Mouse (Mus musculus) retina, postnatal 7 days (tissue): ENCODE measurements around the gene Kng1.
"Not testable (repeated sequence)": the region's sequence is repeated elsewhere in the genome, so short reads cannot be mapped to it uniquely, and the experiment has no call there.

ENCODE experiments used
- DNase-seq: peaks from one replicate; pipeline ENCODE4 v3.0.0-alpha.2; 2012; ENCODE audit warnings: low read depth, low spot score

The Kng1 gene

DNA sequence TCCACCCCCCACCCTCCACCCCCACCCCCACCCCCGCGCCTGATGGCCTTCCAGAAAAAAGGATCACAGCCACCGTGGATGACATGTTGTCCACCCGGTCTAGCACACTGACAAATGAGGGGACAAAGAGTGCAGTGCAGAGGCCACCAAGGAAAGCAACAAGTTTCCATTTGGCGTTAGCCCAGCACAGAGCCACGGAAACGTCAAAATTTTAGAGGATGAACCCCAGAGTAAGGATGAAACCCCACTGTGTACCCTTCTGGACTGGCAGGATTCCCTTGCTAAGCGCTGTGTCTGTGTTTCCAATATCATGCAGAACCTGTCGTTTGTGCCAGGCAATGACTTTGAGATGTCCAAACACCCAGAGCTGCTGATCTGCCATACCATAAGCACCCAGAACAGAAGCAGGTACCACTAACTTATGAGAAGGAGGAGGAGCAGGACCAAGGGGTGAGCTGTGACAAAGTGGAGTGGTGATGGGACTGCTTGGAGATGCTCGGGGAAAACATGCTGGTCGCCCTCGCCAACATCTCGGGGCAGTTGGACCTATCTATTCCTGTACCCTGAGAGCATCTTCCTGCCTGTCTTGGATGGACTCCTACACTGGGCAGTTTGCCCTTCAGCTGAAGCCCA is 35.8 kb downstream of the Kng1 start:
- DNase-seq = no peak

GRCm38 (mm10) chr16:23094136-23094535 is 36.5 kb downstream of the Kng1 start:
- DNase-seq = no peak

DNA sequence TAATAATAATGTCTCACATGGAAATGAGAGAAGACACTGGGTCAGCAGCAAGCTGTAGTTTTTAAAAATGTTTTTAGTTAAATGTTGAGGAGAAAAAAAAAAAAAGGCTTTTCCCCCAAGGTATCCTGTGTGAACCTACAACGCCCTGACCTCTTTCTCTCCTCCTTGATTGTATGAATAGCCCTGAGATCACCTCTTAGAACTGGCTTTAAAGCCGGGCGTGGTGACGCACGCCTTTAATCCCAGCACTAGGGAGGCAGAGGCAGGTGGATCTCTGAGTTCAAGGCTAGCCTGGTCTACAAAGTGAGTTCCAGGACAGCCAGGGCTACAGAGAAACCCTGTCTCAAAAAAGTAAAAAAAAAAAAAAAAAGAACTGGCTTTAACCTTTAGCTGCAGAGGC is 37.9 kb downstream of the Kng1 start:
- DNase-seq = not testable (repeated sequence)

DNA sequence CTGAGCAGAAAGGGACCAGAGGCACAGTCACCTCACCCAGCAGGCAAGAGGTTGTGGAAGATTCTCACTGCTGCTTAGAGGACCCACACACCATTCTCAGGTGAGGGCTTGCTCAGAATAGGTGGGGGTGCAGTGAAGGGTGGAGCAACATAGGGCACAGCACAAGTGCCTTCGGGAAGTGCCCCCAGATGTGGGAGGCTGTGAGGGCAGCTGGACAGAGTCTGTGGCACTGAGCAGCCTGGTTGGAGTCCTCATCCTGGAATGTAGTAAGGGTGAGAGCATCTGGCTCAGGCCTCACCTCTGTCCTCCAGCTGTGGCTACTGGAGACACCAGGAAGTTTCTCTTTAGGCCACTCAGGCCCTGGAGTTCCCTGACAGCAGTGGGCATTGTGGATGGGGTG is 39.2 kb downstream of the Kng1 start:
- DNase-seq = not testable (repeated sequence)

DNA sequence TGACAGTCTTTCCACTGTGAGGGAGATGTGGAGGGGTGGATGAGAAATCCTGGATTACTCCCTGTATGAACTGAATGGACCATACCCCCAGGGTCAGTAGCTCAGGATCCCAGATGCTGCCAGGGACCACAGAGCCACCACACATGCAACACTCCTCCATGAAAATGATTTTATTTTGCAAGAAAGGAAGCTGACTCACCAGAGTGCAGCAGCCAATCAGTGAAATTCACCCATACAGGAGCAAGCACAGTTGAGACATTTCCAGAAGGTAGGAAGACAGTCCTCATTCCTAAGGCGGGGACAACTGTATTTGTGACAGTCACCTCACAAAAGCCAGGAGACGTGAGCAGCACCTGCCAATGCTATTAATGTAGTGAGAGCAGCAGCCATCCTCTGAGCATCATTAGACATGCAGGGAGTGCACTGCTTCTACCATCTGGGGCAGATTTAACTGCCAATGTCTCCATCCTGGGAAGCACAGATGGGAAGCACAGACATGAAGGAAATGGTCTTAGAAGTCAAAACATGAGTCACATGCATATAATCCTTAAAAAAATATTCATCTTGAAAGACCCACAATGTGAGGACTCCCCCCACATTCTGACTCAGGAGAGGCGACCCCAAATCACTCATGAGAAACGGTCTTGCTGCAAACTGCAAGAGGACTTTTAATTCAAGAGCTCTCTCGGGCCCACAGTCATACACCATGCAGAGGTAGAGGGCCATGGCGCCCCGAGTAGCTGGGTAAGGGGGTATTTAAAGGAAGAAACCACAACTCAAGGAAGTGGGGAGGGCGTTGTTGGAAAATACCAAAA is 39.8 kb downstream of the Kng1 start:
- DNase-seq = not testable (repeated sequence)

DNA sequence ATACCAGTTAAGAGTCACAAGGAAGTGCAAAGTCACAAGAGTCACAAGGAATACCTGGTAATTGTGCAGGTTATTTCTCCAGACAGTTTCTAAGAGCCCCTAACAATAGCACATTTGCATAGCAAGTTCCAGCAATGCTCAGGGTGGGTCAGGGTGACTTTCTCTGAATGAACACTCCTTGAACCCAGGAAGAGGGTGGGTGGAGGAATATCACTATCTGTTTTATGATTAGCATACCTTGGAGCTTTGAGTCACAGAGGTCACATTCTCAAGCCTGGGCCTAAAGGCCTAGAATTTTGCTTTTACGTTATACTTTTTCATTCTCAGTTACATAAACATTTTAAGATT is 40.4 kb downstream of the Kng1 start:
- DNase-seq = not testable (repeated sequence)

DNA sequence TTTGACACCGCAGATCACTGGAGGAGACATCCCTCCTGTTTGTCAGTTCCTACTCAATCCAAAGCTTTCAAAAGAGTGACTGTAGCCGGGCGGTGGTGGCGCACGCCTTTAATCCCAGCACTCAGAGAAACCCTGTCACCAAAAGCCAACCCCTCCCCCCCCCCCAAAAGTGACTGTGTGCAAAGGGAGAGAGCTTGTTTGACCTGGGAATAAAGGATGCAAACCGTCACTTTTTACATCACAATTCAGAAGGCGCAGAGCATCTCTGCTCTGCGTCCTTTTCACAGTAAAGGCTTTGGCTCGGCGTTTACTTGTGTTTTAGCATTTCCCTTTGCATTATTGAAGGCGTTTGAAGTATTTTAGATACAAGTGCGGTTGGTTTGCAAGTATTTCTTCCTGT is 42.0 kb downstream of the Kng1 start:
- no peak for DNase-seq

- no peak for DNase-seq
Measured at GRCm38 (mm10) chr16:23100099-23100575, 42.5 kb downstream of the Kng1 start.

- no peak for DNase-seq
Measured at GRCm38 (mm10) chr16:23100613-23101012, 42.9 kb downstream of the Kng1 start.

DNA sequence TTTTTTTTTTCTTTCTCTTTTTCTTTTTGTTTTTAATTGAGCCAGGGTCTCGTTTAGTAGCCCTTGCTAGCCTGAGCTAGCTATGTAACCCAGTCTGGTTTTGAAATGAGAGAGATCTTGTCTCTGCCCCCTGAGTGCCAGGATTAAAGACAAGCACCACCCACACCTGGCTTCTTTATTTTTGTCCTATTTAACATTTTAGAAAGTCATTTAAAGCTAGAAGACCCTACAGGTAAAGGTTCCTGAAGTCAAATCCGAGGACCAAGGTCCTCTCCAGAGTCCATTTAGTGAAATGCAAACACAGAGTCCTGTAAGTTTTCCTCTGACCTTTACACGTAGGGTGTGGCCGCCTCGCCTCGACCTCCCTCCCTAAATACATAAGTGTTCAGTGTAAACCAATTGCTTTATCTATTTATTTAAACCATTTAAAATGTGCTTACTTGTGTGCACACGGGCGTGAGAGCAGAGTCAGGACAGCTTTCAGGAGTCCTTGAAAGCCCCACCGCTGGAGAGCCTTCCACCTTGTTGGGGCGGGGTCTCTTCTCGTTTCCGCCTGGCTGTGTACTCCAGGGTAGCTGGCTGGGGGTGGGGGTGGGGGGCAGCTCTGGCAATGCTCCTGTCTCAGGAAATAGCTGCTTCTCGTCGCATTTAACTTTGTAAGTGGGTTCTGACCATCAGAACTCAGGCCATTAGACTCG is 44.8 kb downstream of the Kng1 start:
- DNase-seq = no peak

GRCm38 (mm10) chr16:23103038-23103745 is 45.5 kb downstream of the Kng1 start:
- no peak for DNase-seq

- DNase-seq = no peak
Measured at GRCm38 (mm10) chr16:23103841-23104240, 46.2 kb downstream of the Kng1 start.

- DNase-seq = no peak
Measured at GRCm38 (mm10) chr16:23106121-23106520, 48.5 kb downstream of the Kng1 start.

GRCm38 (mm10) chr16:23107231-23107942 is 49.7 kb downstream of the Kng1 start, which contains the start of gene Eif4a2:
Gene Eif4a2 (plus strand): TSS chr16:23107444.
- peak; percentile 91 for DNase-seq

- DNase-seq = peak; percentile 65
Measured at GRCm38 (mm10) chr16:23107946-23108759, 50.5 kb downstream of the Kng1 start.

GRCm38 (mm10) chr16:23108943-23109342 is 51.3 kb downstream of the Kng1 start:
- no peak for DNase-seq

DNA sequence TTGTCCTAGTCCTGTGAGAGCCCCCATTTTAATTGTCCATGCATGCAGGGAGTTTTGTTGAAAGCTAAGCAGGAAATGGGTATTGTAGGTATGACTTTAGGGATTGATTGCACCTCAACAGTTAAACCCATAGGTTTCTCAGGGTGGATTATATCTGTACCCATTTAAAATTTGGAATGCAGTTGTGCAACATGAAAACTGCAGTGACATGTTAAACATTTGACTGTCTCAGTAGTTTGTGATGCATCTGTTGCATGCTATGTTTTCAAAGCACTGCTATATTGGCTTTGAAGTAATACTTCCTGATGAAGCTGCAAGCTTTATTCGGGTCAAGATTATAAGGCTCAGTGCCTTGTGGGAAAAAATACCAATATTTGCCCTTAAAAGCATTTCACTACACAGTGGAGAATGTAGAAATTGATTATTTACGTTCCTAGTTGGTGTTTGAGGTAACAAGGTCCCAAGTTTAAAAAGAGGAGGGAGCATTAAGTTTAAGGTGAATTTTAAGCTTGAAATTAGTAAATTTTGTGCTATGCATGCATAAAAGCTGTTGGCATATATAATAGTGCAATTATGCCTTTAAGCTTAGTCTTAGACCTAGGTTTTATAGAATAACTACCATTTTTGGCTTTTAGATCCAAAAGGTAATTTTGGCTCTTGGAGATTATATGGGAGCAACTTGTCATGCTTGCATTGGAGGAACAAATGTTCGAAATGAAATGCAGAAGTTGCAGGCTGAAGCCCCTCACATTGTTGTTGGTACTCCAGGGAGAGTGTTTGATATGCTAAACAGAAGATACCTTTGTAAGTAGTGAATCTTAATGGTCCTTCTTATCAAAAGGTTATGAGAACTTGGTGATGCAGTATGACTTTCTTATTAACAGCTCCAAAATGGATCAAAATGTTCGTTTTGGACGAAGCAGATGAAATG is 52.0 kb downstream of the Kng1 start:
- DNase-seq = no peak

GRCm38 (mm10) chr16:23112348-23112747 is 54.7 kb downstream of the Kng1 start:
- DNase-seq = no peak

GRCm38 (mm10) chr16:23112861-23113435 is 55.3 kb downstream of the Kng1 start:
- no peak for DNase-seq
